Mouse (Mus musculus): Measurements from ENCODE around the gene Gpr142. TPM values are rescaled to one million over a fixed set of nuclear protein-coding genes. Genes with fewer than 3 reads are reported as not detected.

The Gpr142 gene
- total RNA-seq, 2 experiments from 2014 or later, result not detected

DNA sequence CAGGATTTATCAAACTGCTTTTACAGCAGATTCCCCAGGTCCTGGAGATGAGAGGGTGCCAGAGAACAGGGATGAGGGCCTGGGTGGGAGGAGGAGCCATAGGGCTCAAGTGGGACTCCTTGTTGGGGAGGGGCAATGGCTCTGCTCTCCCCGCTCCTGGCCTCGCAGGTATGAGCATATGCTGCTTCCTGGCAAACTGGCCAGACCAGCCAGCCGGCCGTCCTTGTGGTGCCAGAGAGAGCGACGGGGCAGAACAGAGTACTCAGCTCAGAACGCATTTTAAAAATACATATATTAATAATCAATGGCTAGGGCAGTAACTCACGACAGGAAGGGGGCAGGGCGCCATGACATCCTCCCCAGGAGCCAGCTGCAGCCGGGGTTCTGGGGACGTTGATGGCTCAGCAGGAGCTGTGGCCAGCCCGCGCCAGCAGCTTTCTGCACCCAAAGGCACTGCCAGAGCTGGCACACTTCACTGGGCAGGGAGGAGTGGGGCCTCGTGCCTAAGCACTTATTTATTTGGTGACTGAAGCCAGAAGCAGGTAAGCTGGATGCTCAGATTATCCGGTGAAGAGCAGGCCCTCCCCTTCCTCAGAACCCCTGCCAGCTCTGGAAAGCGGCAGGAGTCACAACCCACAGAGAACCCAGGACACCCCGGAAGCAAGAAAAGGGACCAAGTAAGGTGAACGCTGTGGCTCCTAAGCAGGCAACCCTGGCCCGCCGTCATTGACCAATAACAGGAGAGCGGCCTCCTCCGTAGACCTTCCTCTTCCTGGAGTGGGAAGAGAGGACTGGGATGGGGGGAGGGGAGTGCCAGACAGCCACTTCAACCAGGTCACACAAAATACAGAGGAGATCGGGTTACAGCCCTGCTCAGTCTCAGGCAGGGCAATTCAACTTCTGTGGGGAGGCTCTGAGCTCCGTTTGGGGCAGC lies 31.0 kb downstream of the Gpr142 start:
- DNase-seq, result peak; percentile 59
- intact Hi-C loops (cut with DNase I), result no loop called here

DNA sequence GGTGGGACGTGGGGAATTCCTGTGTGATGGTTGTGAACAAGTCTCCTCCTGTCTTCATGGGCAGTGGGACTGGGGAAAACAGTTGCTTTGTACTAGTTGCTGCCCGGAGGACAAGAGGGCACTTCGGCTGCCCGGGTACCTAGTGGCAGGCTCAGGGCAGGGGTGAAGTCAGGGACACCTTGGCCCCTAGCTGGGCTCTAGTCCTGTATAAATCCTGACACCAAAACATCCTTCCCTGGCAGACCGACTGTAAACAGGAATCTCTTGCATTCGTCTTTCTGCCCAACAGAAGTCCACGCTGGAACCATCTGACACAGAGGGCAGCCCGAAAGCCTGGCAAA lies 31.7 kb downstream of the Gpr142 start:
- intact Hi-C loops (cut with DNase I), result no loop called here
- DNase-seq, result no peak

DNA sequence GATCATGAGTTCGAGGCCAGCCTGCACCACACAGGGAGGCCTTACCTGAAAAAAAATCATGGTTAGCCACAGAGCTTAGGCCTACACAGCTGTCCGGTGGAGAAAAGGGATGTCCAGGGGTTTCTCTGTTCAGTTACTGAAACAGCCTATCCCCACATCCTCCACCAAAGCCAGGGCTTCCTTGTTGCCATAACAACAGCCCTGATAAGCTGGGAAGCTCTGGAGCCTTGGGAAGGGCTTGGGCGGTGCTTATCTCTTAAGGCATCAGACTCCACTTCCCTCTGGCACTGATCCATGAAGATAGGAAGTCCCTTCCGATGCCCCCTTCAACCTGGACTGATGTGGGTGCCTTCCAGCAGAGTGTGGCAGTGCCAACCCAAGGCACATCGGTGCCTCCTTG lies 34.4 kb downstream of the Gpr142 start:
- intact Hi-C loops (cut with DNase I), result no loop called here
- no peak for DNase-seq

DNA sequence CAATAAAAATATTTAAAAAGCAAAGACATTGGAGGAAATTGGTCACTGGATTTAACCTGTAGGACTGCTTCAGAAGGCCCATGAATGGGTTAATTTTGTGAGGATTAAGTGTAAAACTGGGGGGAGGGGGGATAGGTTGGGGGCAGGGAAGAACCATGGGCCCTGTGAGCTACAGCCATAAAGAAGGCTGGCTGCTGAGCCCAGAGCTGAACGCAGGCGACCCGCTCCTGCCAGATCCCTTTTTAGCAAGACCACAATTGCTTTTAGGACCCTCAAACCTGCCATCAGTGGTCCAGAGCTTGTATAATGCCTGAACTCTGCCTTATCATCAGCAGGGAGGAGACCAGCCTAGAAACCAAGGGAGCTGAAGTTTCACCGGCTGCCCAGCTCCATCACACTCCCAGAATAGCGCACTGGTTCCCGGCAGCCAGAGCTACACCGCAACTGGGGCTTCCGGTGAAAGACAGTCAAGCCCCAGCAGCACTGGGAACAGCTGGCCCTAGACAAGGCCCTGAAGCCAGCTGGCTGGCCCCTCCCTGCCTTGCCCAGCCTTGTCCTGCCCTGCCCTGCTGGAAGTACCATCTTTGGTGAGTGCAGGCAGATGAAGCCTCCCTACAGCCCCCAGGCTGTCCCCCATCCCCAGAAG lies 45.2 kb downstream of the Gpr142 start:
- DNase-seq, result peak; percentile 31

DNA sequence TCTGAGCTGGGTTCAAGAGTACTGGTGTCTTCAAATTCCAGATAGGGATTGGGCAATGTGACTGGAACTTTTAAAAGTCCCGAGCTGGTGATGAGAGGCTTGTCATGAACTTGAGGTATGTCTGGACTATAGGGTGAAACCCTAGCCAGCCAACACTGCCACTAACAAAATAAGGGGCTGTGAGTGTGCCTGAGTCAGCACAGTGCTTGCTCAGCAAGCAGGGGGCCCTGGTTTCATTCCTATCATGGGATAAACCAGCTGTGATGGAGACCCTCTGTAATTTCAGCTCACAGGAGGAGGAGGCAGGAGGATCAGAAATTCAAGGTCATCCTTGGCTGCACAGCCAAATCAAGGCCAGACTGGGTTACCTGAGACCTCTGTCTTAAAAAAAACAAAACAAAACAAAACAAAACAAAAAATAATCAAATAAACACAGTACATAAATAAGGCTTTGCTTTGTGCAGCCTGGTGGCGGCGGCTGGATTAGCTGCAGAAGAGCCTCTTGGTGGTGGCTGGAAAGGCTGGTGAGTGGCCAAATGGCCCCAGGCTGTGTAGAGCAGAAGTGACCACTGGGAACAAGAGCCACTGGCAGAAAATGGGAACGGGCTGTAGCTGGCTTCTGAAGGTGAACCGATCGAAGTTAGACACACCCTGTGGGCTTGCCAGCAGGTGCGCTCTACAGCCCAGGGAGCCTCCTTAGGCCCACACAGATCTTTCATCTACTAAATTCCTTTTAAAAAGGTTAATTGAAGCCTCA lies 45.9 kb downstream of the Gpr142 start:
- DNase-seq, result no peak
- intact Hi-C loops (cut with DNase I), result no loop called here

More for the DNA sequence above, 45.2 kb downstream of the Gpr142 start:
- intact Hi-C loops (cut with DNase I), result no loop called here

DNA sequence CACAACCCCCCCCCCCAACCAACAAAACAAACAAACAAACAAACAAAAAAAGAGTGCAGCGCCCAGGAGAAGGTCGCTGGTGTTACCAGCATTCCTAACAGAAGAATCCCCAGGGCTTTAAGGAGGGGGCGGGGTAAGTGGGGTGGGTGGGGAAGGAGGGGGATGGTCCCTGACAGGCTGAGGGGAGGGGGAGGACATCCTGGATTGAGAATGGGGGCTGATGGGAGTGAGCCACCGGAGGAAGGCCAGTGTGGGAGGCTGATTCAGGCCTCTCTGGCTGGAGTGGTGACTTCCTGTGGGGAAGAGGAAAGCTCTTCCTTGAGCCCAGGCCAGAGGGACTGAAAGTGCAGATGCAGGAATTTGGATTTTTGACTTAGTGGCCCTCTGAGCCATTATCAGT lies 47.6 kb downstream of the Gpr142 start:
- intact Hi-C loops (cut with DNase I), result no loop called here
- DNase-seq, result no peak

DNA sequence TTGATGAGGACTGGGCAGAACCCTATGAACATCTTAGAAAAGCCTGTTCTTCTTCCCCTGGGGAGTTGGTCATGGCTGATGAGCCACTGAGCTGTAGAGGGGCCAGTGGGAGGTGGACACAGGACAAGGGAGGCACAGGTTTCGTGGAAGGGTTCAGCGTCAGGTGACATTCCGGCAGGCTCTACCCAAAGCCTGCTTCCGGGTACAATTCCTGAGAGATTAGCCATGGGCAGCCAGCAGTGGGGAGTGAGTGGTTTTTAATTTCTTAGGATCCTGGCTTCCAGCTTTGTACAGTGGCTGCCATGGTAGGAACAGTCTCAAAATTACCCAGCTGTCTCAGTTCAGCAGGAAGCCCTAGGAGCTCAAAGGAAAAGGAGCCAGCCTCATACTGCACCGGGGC lies 48.3 kb downstream of the Gpr142 start:
- no peak for DNase-seq
- intact Hi-C loops (cut with DNase I), result no loop called here

DNA sequence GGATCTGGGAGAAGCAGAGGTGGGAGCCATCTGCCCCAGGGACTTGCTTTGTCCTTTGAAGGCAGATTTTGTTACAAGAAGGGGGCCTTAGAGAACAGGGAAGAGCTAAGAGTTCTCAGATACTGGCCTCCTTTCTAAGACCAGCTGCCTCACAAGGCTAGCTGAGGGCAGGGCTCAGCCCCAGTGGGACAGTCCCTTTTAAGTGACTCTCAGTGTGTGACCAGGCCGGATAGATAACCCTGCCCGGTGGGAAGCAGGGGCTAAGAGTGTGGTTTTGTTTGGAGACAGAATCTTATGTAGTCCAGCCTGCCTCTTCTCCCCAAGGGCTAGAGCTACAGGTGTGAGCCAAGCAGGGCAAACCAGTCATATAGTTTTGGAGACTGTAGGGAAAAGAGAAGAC lies 50.8 kb downstream of the Gpr142 start:
- intact Hi-C loops (cut with DNase I), result no loop called here
- no peak for DNase-seq

DNA sequence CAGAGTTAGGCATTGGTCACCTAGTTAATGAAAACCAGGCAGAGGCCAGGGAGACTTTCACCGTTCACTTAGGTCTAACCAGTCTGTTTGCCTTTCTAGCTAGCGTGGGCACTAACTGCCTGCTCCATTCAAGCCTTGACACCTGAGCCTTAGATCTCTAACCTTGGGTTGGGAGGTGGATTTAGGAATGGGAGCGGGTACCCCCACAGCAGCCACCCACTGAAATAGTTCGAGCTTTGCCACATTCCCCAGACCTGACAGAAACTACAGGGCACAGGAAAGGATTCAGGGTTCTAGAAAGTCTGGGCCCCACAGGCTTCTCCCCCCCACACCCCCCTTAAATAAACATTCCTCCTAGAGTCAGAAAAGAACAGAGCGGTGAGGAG lies 51.3 kb downstream of the Gpr142 start:
- DNase-seq, result no peak
- intact Hi-C loops (cut with DNase I), result no loop called here

DNA sequence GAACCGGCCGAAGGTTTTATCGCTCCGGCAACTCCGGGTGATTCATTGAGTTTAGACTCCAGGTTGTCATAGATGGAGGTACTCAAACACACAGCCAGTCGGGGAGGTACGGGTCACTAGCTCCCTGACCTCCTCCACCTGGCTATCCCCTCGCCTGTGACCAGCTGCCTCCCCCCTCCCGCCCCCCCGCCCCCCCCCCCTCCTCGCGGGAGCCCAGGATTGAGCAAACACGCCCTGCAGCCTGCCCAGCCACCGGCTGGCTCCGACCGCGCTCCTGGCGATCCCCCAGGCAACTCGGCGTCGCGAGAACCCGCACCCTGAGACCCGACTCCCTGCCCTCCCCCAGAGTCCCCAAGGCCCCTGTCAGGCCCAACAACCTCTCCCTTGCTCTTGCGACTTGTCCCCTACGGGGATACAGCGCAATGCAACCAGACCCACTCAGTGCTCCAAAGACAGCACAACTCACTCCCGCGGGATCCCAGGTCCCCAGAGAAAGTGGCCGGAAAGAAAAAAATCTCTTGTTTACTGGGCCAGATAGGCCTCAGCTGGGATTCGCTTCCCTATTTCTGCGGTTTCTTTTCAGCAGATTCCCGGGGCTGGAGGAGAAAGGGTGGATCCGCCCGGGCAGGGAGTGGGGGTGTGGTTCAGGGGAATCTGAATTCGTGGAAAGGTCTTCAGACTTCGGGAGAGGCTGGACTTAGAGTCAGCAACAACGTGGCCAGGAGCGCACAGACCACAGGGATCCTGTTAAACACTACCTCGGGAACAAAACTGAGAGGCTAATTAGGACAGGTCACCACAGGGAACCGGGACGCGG lies 51.9 kb downstream of the Gpr142 start, which contains the start of gene Gprc5c:
Gene Gprc5c, plus strand, starts transcription at position 701 of the 817 bp plus-strand sequence.
- intact Hi-C loops (cut with DNase I), result no loop called here
- peak; percentile 44 for DNase-seq

DNA sequence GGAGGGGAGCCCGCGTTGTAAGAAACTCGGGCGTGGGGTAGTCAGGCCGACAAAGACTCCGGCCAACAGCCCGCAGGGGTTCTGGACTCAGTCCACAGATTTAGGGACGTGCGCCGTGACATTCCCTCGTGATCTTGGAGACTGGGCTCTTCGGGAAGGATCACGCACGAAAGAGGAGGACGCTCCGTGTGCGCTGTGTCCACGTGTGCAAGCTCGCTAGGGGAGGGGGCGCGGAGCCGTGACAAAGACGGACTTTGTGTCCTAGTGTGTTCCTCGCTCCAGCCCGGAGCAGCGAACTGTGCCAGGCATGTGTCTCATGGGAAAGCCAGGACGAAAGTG lies 52.5 kb downstream of the Gpr142 start:
- peak; percentile 58 for DNase-seq
- intact Hi-C loops (cut with DNase I), result no loop called here

DNA sequence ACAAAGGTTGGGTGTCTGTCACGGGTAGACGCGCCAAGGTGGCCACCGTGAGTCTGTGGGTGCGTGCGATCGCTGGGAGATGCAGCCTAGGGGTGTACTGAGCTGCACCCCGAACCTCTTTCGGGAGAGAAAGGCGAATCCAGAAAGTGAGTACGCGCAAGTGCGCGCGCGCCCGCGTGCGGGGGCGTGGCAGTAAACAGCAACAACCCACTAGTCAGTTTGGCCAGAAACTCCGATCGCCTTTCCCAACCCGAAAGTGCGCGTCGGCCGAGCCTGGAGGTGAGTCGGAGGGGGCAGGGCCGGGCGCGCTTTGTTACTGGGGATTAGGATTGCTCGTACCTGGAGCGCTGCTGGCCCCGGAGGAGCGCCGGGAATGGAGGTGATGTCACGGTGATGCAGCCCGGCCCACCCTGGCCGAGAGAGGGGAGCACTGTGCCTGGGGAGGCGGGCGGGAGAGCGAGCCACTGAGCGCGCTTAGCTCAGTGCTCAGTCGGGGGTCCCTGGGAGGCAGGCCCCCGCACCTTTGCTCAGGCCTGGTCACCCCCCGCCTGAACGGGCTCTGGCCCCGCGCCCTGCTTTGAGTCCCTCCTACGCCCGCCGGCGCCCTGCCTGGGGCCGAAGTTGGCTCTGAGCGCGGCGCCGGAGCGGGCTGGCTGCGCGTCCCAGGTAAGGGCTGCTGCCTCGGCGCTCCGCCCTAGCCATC lies 53.0 kb downstream of the Gpr142 start:
- intact Hi-C loops (cut with DNase I), result no loop called here
- DNase-seq, result peak; percentile 65

DNA sequence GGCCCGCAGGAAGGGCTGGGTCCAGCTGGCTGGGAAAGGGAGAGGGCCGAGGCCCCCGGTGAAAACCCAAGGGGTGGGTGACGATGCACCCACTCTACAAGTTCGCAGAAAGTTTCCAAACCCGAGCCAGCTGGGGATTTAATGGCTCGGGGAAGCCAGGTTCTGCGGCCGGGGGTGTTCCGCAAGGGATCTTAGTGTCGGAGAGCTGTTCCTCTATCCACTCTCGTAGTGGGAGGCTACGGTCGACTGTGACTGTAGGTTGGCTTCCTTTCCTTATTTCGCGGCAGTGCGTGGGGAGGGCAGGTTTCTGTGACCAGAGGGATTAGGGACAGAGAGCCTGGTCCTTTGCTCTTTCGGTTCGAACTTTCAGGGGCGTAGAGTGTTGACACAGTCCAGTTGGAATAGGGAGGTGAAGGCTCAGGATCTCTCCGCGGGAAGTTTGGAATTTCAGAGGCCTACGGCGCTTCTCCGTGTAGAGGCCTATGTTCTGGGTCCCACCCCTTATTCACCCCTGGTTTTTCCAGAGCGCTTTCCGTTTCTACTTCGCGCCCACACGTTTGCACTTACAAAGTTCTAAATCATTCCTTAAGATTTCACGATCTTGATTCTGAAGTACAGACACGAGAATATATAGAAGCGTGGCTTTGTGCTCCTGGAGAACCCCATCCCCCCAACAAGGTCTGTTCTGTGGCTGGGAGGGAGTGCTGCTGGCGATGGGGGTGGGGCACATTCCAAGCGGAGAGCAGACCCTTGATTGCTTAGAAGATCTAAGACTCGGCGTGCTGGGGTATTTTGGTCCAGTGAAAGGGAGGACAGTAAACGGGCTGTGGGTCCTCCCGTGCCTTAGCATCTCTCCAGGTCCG lies 53.8 kb downstream of the Gpr142 start:
- DNase-seq, result no peak
- intact Hi-C loops (cut with DNase I), result no loop called here

DNA sequence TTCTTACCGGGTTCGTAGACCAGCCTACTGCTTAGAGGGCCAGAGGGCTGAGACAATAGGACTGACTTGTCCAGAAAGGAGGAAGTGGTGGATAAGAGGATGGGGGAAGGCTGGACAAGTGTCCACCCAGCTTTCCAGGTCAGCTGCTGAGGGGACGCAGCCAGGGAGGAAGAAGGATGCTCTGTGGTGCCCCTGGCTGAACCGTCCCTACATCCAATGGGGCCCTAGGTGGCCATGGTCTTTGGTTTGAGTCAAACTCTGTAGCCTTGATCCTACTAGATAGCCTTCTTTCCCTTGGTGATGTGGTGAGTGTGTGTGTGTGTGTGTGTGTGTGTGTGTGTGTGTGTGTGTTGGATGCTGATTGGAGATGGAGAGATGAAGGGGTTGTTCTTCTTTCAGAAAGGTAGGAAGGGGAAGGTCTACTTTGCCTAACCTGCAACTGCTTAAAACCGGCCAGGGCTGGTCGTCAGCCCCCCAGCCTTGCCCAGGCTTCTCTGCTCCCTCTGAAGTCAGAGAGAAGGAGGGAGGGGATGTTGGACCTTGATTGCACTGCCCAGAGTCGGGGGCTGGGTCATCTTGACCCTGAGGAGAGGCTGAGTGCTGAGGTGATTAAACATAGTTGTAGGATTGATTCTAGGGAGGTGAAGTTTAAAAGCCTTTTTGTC lies 54.6 kb downstream of the Gpr142 start:
- intact Hi-C loops (cut with DNase I), result no loop called here
- DNase-seq, result no peak

DNA sequence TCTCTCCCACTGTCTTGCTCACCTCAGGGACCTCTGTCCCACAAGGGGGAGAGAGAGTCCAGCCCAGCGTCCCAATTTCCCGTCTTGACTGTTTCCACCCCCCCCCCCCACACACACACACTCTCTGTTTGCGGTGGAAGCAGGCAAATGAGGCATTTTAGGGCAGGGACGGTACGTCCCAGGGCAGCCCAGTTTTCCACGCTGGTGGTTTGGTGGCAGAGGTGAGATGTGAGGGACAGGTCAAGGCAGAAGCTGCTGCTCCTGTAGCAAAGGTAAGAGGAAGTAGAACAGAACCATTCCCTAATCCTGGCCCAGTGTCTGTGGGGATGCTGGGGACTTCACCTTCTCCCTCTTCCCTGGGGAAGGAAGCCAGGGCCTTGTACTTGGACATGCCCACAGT lies 55.9 kb downstream of the Gpr142 start:
- DNase-seq, result no peak
- intact Hi-C loops (cut with DNase I), result no loop called here

DNA sequence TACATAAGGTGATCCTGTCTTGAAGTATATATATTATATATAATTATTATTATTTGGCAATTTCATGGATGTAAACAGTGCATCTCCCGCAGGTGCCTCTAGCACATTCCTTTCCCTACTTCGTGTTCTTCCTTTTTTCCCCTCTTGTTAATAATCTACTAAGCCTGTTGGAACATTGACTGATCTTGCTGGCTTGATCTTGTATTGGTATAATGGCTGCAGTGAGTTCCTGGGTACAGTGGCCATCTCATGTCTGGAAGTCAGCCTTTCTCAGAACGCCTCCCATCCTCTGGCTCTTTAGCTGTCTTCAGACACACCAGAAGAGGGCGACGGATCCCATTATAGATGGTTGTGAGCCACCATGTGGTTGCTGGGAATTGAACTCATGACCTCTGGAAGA lies 57.4 kb downstream of the Gpr142 start:
- intact Hi-C loops (cut with DNase I), result no loop called here
- no peak for DNase-seq

All from left cerebral cortex, postnatal 4 days (tissue).